Mouse (Mus musculus) cerebellum, adult 2 months (tissue): ENCODE measurements at regions not wholly inside any gene's neighbourhood (a gene's known extent, or its start where the extent isn't known, plus 50 kb on each side); places are given as distances from the start of the nearest gene placed in this dataset.

Source experiments
- CTCF ChIP-seq: fragments of 200-500 bp; IDR thresholded peaks from 2 replicates; pipeline ENCODE4 v1.5.1; 2011; ENCODE audit warnings: low read depth, mild to moderate bottlenecking, control low read depth, low read length, moderate library complexity, borderline replicate concordance; ENCODE audit not compliant: insufficient read depth
- POLR2A ChIP-seq: fragments of 200-500 bp; IDR thresholded peaks from 2 replicates; pipeline ENCODE4 v1.6.1; 2011; ENCODE audit warnings: low read length, control low read depth, borderline replicate concordance; ENCODE audit not compliant: insufficient read depth

DNA sequence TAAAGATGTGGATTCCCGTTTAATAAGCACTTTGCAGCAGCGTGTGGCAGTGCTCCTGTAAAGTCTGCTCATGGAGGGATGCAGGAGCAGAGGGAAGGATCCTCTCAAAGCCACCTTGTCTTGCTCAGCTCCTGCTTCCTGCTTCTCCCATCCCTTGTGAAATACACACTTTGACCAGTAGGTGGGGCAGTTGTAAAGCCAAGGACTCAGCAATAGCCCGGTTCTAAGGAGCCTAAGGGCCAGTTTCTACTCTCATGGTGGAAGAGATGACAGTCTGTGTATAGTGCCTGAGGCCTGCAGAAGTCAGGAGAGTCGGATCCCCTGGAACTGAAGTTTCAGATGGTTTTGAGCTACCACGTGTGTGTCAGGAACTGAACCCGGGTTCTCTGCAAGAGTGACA lies 272.0 kb downstream of the Drd1 start:
- peak; percentile 87 for TF ChIP-seq CTCF
- no peak for TF ChIP-seq POLR2A
